Comparison of ENCODE assay signal across 16 mouse cellular contexts in the genomic region with DNA sequence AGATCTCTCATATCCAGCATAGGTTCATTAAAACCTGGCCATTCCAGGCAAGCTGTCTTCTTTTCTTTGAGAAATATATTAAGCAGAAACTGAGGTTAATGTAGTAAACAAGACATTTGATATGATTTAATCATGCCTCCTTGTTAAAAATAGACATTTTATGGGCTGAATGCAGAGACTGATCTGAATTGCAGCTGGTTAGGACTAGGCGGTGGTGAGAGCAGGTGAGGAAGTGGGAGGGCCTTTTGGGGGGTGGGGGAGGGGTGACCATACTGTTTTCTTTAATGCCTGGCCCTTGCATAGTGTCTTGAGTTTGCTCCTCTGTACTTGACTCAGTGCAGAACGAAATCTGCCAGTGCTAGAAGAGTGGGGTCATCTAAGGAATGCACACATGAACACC.
A peak's percentile ranks its signal among the peaks of the same experiment; 100 is the strongest.
DNase-seq lines count a peak whose midpoint lies in the region; ATAC-seq and TF ChIP-seq lines count a peak whose summit lies in the region.
"Had no signal": no experiment of that assay in that cellular context is flagged by ENCODE, and none has a peak within 500 bp of the region (broad histone marks: within the 10 kb centered on the region; RNA-seq: fewer than 3 reads in every experiment).

No protein-coding gene starts in this region.

- TF ChIP-seq CTCF in gastrocnemius, adult 2 months (IDR thresholded peaks at IDR 0.05), result no peak
- TF ChIP-seq CTCF in kidney, postnatal 0 days (IDR thresholded peaks at IDR 0.05; ENCODE audit: low read depth), result no peak
- no peak for TF ChIP-seq CTCF in cerebellum, adult 2 months (IDR thresholded peaks at IDR 0.05; ENCODE audit: borderline replicate concordance, insufficient read depth, low read depth, low read length)

- peak overlapping the region; percentile 86 for H3K27ac ChIP-seq in gastrocnemius, adult 2 months
- 0 out of 2 replicates have a peak overlapping the region, but pooled peaks have one; percentile 11 for H3K27ac ChIP-seq in kidney, postnatal 0 days
- peak overlapping the region; percentile 74 for H3K27ac ChIP-seq in lung, embryonic 16.5 days (ENCODE audit: low read length)
- H3K27ac ChIP-seq in cerebellum, adult 2 months (ENCODE audit: insufficient read depth, low read length), result no peak overlapping the region
- H3K27ac ChIP-seq: forebrain, embryonic 15.5 days; hindbrain, embryonic 10.5 days; hindbrain, embryonic 14.5 days had no signal

- no peak overlapping the region for H3K4me2 ChIP-seq in kidney, postnatal 0 days (ENCODE audit: low read length)
- no peak overlapping the region for H3K4me2 ChIP-seq in lung, embryonic 16.5 days (ENCODE audit: low read depth, low read length)
- H3K4me2 ChIP-seq: forebrain, embryonic 15.5 days; heart, embryonic 12.5 days; hindbrain, embryonic 14.5 days had no signal

- H3K9ac ChIP-seq in kidney, postnatal 0 days (ENCODE audit: low read depth, low read length), result no peak overlapping the region
- H3K9ac ChIP-seq in lung, embryonic 16.5 days (ENCODE audit: low read length), result no peak overlapping the region
- H3K9ac ChIP-seq: forebrain, embryonic 15.5 days; heart, embryonic 12.5 days; hindbrain, embryonic 14.5 days had no signal

- no peaks in the 10 kb centered on the region for H3K36me3 ChIP-seq in kidney, postnatal 0 days (ENCODE audit: insufficient read depth, low read length)
- no peaks in the 10 kb centered on the region for H3K36me3 ChIP-seq in lung, embryonic 16.5 days (ENCODE audit: control insufficient read depth, insufficient read depth, low read length)
- H3K36me3 ChIP-seq: forebrain, embryonic 15.5 days; heart, embryonic 12.5 days; hindbrain, embryonic 10.5 days had no signal

- no peaks in the 10 kb centered on the region for H3K27me3 ChIP-seq in kidney, postnatal 0 days (ENCODE audit: insufficient read depth, low read length)
- H3K27me3 ChIP-seq in lung, embryonic 16.5 days (ENCODE audit: control insufficient read depth, insufficient read depth, low read depth, low read length), result no peaks in the 10 kb centered on the region
- no peaks in the 10 kb centered on the region; the same call in 1 of the 2 replicates for H3K27me3 ChIP-seq in cerebellum, adult 2 months (ENCODE audit: control insufficient read depth, insufficient read depth, low read length)
- H3K27me3 ChIP-seq: forebrain, embryonic 15.5 days; heart, embryonic 12.5 days had no signal

- ATAC-seq in kidney, postnatal 0 days (replicated peaks; ENCODE audit: low FRiP score, low read depth), result no peak
- no peak for ATAC-seq in lung, embryonic 16.5 days (ENCODE audit: low read depth)
- ATAC-seq: forebrain, embryonic 15.5 days had no signal

- H3K4me3 ChIP-seq in gastrocnemius, adult 2 months, result no peak overlapping the region
- no peak overlapping the region for H3K4me3 ChIP-seq in kidney, postnatal 0 days (replicated peaks; ENCODE audit: low read depth, low read length)
- no peak overlapping the region for H3K4me3 ChIP-seq in lung, embryonic 16.5 days (ENCODE audit: low read length)
- no peak overlapping the region for H3K4me3 ChIP-seq in cerebellum, adult 2 months (replicated peaks; ENCODE audit: insufficient read depth, low read depth, low read length)
- H3K4me3 ChIP-seq: forebrain, embryonic 15.5 days; heart, embryonic 12.5 days; hindbrain, embryonic 10.5 days had no signal

- DNase-seq in gastrocnemius, adult 2 months, result no peak
- no peak for DNase-seq in gastrocnemius, postnatal 25 days
- DNase-seq in kidney, postnatal 0 days (ENCODE audit: low spot score), result peak; percentile 56
- DNase-seq in kidney, postnatal 36 days, result no peak
- DNase-seq in lung, postnatal 36 days, result no peak
- no peak for DNase-seq in cerebellum, adult 2 months
- DNase-seq: adrenal gland, adult 2 months; adrenal gland, postnatal 25 days; cerebellum, adult 18-20 months; cerebellum, postnatal 10 days; gastrocnemius, postnatal 14 days had no signal

- TF ChIP-seq POLR2A in cerebellum, adult 2 months (IDR thresholded peaks at IDR 0.05; ENCODE audit: borderline replicate concordance, insufficient read depth, low read length), result no peak

- 34% methylated on average over 2 of the region's 2 CpGs for WGBS in kidney, postnatal 0 days
- 29% methylated on average over 2 of the region's 2 CpGs for WGBS in lung, embryonic 16.5 days
- 92% methylated on average over 2 of the region's 2 CpGs for WGBS in cerebellum, adult 2 months

- peaks cover 52% of the 10 kb centered on the region for H3K4me1 ChIP-seq in kidney, postnatal 0 days (replicated peaks; ENCODE audit: insufficient read depth, low read length)
- peaks cover 75% of the 10 kb centered on the region for H3K4me1 ChIP-seq in lung, embryonic 16.5 days (replicated peaks; ENCODE audit: control insufficient read depth, insufficient read depth, low read length)
- H3K4me1 ChIP-seq in cerebellum, adult 2 months (ENCODE audit: control insufficient read depth, insufficient read depth, low read length), result no peaks in the 10 kb centered on the region

- intact Hi-C loops in gastrocnemius, adult 2 months (cut with DNase I), result no loop called here

- H3K9me3 ChIP-seq in kidney, postnatal 0 days (replicated peaks; ENCODE audit: low read length), result no peaks in the 10 kb centered on the region
- no peaks in the 10 kb centered on the region for H3K9me3 ChIP-seq in lung, embryonic 16.5 days (ENCODE audit: control insufficient read depth, low read length)
- H3K9me3 ChIP-seq: forebrain, embryonic 15.5 days; heart, embryonic 12.5 days; hindbrain, embryonic 10.5 days had no signal
